Mouse (Mus musculus) lung, adult 2 months (tissue): ENCODE measurements around the gene Lysmd1. TPM values are rescaled to one million over a fixed set of nuclear protein-coding genes. Genes with fewer than 3 reads are reported as not detected.

ENCODE experiments used
- DNase-seq: peaks from one replicate; pipeline ENCODE4 v3.0.0; 2022
- H3K4me1 ChIP-seq: fragments of 200-500 bp; 2 replicates; pipeline ENCODE4 v1.6.1; 2011; ENCODE audit warnings: low read length; ENCODE audit not compliant: control insufficient read depth, insufficient read depth
- H3K4me3 ChIP-seq: fragments of 200-500 bp; replicated peaks from 2 replicates; pipeline ENCODE3; 2011; ENCODE audit warnings: low read depth, mild to moderate bottlenecking, control low read depth, low read length; ENCODE audit errors: extremely low read depth
- CTCF ChIP-seq: fragments of 200-500 bp; IDR thresholded peaks from 2 replicates; pipeline ENCODE4 v1.5.1; 2011; ENCODE audit warnings: mild to moderate bottlenecking, low read length, control low read depth; ENCODE audit not compliant: insufficient read depth
- POLR2A ChIP-seq: fragments of 200-500 bp; IDR thresholded peaks from 2 replicates; pipeline ENCODE4 v1.6.1; 2011; ENCODE audit warnings: low read depth, mild to moderate bottlenecking, control low read depth, low read length, borderline replicate concordance; ENCODE audit errors: extremely low read depth
- WGBS: fragments of 180-500 bp; shearing (Covaris S2); methylation state at CpG from one replicate; pipeline ENCODE4 v1.1.7; 2018; 5-methylcytosine and 5-hydroxymethylcytosine counted together
- polyA plus RNA-seq: library from polyadenylated mRNA; depleted of rRNA; stranded (reverse); fragments of >200 nt; gene quantifications from 2 replicates; pipeline ENCODE4 v1.2.3, GENCODE M21; 2012

Lysmd1 gene
- polyA plus RNA-seq, 1 experiment = 7.8 TPM

DNA sequence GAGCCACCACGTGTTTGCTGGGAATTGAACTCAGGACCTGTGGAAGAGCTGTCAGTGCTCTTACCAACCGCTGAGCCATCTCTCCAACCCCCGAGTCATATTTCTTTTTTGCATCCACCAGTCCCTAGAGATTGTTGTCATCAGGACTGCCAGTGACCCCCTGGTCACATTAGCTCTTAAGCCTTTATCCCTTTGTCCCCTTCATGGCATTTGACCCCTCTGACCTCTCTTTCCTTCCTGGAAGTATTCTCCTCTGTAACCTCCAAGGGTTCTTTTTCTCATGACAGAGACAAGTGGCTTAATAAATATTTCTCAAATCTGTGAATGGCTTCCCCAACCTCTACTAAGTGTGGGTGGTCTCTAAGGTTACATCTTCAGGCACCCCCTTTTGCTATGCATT, 14.0 kb downstream of the Lysmd1 start:
- no peak for DNase-seq
- TF ChIP-seq CTCF (no peak), POLR2A (no peak)
- WGBS = 69% methylated on average over 3 of the region's 3 CpGs
- no peak overlapping the region for H3K4me3 ChIP-seq
- no peaks in the 10 kb centered on the region for H3K4me1 ChIP-seq

DNA sequence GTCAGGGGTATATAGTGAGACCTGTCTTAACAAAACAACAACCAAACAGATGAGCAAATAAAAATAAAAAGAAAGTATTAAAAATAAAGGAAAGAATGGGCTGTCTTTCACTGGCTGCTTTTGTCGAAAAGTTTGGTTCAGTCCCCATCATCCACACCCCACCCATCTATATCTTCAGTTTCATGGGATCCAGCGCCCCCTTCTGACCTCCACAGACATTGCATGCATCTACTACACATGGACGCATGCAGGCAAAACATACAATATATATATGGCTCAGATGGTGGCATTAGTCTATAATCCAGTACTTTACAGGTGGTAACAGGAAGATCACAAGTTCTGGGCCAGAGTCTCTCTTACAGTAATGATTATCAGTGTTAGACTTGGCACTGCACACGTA, 20.0 kb downstream of the Lysmd1 start:
- WGBS = 39% methylated on average over 4 of the region's 4 CpGs
- TF ChIP-seq CTCF (peak; percentile 42), POLR2A (no peak)
- Histone ChIP-seq H3K4me1 (no peaks in the 10 kb centered on the region), H3K4me3 (no peak overlapping the region)
- DNase-seq = no peak

DNA sequence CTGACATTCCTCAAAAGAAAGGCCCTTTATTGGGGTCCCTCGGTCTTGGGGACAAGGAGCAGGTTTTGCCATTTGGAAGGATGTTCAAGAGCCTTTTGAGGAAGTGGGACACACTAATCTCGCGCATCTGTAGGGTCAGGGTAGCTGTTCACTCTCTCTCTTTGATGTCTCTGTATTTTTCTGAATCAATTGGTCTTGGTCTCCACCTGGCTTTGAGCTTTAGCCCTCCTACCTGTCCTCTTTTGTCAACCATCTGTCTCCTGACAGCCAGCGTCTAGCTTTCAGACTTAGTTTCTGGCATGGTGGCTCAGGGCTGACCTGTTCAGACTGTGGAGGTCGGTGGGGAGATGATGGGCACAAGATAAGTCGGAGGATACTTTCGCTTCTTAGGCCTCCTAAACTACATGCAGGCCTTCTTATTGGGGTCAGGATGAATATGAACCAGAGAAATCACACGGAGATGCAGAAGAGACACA, 25.7 kb downstream of the Lysmd1 start:
- 29% methylated on average over 8 of the region's 8 CpGs for WGBS

DNA sequence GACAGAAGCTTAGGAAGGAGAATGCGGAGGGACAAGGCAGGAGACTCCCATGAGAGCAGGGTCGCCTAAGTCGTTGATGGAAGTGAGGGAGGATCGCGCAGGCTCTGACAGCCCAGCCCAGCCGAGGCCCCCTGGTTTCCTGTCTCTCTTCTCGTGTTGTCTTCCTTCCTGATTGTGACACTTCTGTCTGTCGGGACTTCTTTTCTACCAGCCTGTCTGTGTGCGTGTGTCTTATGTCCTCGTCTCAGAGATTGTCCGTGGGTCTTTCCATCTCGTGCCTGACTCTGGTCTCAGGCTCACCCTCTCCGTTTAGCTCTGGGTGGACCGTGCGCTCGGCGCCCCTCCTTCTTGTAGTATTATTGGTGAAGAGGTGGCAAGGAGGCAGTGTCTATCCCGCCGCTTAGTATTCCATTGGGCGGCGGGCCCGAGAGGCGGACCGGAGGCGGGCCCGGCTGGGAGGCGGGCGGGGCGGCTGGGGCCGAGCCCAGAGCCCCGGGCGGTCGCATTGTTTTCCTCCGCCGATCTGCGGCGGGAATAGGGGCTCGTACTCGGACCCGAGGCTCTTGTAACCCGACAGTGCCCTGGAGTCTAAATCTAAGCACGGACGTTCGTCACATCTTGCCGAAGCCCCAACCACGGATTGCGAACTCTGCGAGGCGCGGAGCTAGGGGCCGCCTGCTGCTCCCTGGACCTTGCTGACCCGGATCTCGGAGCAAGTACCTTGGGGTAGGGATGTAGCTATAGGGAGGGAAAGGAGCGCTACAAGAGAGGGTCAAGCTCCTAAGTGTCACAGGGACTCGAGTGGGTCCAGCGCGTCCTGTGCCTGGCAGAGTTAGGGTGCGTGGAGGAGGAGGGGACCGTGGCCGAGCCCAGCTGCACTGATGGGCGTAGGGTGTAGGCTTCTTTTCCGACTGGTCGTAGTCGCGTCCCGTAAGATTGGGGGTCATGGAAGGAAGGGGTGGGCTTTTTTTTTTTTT, 26.4 kb downstream of the Lysmd1 start, which contains the start of gene Sema6c:
Sema6c (plus strand) TSS at position 471 of the 977 bp plus-strand sequence.
- DNase-seq = peak; percentile 86
- H3K4me3 ChIP-seq = peak within 1 kb of the TSS; percentile 91
- TF ChIP-seq POLR2A (peak; percentile 63; the same call in 1 of the 2 replicates), CTCF (no peak)
- H3K4me1 ChIP-seq = peaks cover 13% of the 10 kb centered on the region; the same call in 1 of the 2 replicates
- under 1% methylated on average over 66 of the region's 66 CpGs for WGBS

More for the DNA sequence above, 25.7 kb downstream of the Lysmd1 start:
- TF ChIP-seq POLR2A = no peak
- no peak for TF ChIP-seq CTCF
- Histone ChIP-seq H3K4me1 (peaks cover 13% of the 10 kb centered on the region; the same call in 1 of the 2 replicates), H3K4me3 (peak overlapping the region; percentile 57)
- DNase-seq = no peak

DNA sequence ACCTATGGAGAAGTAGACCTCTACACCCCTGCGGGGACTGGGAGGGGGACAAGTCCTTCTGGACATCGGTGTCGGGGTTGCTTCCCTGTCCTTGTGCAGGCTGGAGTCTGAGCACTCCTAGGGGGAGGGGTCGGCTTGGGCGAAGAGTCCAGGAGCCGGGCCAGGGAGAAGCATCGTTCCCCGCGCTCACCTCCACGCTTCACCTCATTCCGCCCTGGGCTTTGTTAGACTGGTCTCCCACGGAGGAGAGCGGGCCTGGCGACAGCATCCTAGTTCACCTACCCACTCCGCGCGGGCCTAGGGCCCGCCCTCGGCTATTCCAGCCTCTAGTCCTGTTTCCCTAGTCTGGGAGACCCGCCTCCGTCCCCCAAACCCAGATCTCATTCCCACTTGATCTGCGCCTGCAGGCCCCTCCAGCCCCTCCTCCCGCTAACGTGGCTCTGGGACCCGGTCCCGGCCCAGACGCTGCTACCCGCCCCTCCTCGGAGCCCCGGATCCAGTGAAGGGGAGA, 27.2 kb downstream of the Lysmd1 start:
- TF ChIP-seq CTCF (no peak), POLR2A (no peak)
- Histone ChIP-seq H3K4me3 (peak overlapping the region; percentile 91), H3K4me1 (peaks cover 13% of the 10 kb centered on the region; the same call in 1 of the 2 replicates)
- 3% methylated on average over 30 of the region's 30 CpGs for WGBS
- DNase-seq = no peak

DNA sequence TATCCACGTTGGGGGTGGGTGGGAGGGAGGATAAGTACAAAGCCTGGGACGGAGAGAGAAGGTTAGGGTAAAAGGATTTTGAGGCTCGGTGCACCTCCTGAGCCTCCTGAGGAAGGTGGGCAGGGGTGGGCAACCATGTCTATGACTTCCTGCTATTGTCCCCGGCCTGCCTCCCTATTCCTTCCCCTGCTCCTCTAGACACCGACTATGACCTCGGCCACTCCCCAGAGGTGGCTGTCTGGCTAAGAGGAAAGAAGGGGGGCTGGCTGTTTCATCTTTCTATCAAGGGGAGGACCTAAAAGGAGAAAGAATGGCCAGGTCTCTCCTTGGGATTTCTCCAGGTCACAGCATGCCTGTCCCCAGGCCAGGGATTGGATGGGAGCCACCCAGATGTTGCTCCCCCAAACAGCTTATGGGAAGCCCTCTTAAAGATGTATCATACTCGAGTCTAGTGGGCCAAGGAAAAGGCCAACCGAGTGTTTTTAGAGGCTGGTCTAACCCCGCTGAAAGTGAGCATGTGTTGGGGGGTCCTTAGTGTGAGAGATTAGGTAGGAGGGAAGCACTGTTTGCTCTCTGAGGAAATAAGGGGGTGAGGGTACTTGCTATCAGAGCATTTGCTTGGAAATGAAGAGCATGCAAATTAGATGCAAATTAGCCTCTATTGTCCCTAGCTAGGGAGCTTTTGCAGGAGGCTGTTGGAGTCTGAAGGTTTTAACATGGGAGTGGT, 27.9 kb downstream of the Lysmd1 start:
- H3K4me3 ChIP-seq = peak overlapping the region; percentile 16
- TF ChIP-seq CTCF (no peak), POLR2A (no peak)
- H3K4me1 ChIP-seq = peaks cover 13% of the 10 kb centered on the region; the same call in 1 of the 2 replicates
- DNase-seq = no peak
- WGBS = 21% methylated on average over 9 of the region's 9 CpGs

DNA sequence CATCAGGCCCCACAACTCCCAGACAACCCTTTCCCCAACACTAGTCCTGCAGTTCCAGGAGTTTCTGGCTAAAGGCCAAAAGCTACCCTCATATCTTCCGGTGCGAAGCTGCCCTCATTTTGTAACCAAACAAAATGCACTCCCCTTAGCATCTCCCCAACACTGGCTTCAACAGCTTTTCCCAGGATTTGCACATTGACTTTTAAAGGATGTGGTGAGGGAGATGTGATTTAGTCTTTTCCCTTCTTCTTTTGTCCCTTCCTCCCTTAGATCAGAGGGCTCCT, 28.4 kb downstream of the Lysmd1 start:
- peaks cover 13% of the 10 kb centered on the region; the same call in 1 of the 2 replicates for H3K4me1 ChIP-seq
- WGBS = 68% methylated on average over 2 of the region's 2 CpGs
- TF ChIP-seq CTCF (no peak), POLR2A (no peak)
- no peak overlapping the region for H3K4me3 ChIP-seq
- no peak for DNase-seq

DNA sequence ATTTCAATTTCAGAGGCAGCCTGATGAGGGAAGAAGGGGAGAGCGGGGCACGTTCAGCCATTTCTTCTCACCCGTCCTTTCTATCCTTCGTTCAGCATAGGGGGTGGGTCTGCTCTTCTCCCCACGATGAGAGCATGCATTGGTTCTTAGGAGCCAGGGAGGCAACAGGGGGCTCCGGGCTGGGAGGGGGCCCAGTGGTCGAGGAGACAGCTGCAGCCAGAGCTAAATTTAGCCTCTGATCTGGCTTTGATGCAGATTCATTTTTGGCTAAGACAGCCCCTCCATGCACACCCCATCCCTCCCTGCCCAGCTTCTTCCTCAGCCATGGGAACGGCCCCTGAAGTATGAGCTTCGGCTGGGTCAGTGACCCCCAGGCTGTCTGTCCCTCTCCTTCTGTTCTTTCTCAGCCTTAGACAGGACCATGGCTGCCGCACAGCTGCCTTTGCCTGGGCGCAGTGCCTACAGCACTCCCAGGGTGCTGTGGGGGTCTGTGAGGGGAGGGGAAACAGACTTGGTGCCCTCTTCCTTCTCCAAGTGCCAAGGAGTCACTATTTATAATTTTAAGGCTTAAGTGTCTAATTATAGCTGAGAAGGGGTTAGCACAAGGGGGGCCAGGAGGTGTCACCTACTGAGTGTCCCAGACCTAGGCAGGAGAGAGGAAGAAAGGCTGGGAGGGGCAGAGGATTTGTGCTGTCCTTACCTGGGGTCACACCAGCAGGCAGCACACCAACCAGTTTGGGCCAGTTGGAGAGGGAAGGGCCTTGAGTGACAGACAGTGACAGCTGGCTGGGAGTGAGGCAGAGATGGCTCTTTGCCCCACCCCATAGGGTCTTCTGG, 29.7 kb downstream of the Lysmd1 start:
- H3K4me1 ChIP-seq = peaks cover 13% of the 10 kb centered on the region; the same call in 1 of the 2 replicates
- no peak overlapping the region for H3K4me3 ChIP-seq
- DNase-seq = no peak
- 65% methylated on average over 11 of the region's 11 CpGs for WGBS
- TF ChIP-seq CTCF (no peak), POLR2A (no peak)

DNA sequence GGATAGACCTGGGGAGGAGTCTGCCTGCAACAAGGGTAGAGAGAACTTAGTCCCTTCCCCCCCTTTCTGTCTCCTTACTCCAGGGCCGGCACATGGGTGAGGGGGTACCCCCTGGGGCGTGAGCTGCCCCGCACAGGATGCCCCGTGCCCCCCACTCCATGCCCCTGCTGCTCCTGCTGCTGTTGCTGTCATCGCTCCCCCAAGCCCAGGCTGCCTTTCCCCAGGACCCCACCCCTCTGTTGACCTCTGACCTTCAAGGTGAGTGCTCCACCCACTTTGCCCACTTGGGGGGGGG, 30.3 kb downstream of the Lysmd1 start:
- WGBS = 88% methylated on average over 5 of the region's 5 CpGs
- Histone ChIP-seq H3K4me3 (no peak overlapping the region), H3K4me1 (peaks cover 13% of the 10 kb centered on the region; the same call in 1 of the 2 replicates)
- no peak for DNase-seq
- no peak for TF ChIP-seq CTCF
- TF ChIP-seq POLR2A = no peak

DNA sequence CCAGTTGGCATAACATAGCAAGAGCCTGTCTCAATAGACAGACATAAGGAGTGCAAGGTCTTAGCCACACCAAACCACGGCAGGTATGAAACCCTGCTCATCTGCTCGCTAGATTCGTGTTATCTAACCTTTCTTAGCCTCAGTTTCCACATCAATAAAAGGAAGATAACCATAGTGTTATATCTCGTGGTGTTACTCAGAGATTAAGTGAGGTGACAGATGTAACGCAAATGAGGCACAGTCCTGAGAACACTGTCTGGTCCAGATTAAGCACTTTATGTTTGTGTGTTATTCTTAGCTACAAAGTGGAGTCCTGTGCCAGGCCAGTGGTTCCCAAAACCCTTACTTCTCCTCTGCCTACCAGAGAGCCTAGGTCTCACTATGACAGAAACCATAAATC, 31.0 kb downstream of the Lysmd1 start:
- TF ChIP-seq CTCF = no peak
- no peak for DNase-seq
- no peak overlapping the region for H3K4me3 ChIP-seq
- peaks cover 7% of the 10 kb centered on the region; the same call in 1 of the 2 replicates for H3K4me1 ChIP-seq
- 80% methylated on average over 5 of the region's 5 CpGs for WGBS
